Mouse (Mus musculus) cerebellum, adult 2 months (tissue): ENCODE data around the gene Eddm3b.

Experiments used
- CTCF ChIP-seq: fragments of 200-500 bp; IDR thresholded peaks from 2 replicates; pipeline ENCODE4 v1.5.1; 2011; ENCODE audit warnings: low read depth, mild to moderate bottlenecking, control low read depth, low read length, moderate library complexity, borderline replicate concordance; ENCODE audit not compliant: insufficient read depth
- POLR2A ChIP-seq: fragments of 200-500 bp; IDR thresholded peaks from 2 replicates; pipeline ENCODE4 v1.6.1; 2011; ENCODE audit warnings: low read length, control low read depth, borderline replicate concordance; ENCODE audit not compliant: insufficient read depth

GRCm38 (mm10) chr14:51088166-51088969, 25.9 kb upstream of the Eddm3b start:
- TF ChIP-seq POLR2A (no peak), CTCF (no peak)
